Mouse (Mus musculus) lung, postnatal 0 days (tissue): ENCODE results near the gene Usmg5.

Source experiments
- CTCF ChIP-seq: IDR thresholded peaks from 2 replicates; pipeline ENCODE4 v1.5.1; 2016; ENCODE audit warnings: antibody characterized with exemption, mild to moderate bottlenecking
- EP300 ChIP-seq: IDR thresholded peaks from 2 replicates; pipeline ENCODE4 v1.6.1; 2016; ENCODE audit warnings: antibody characterized with exemption, mild to moderate bottlenecking, control low read depth

DNA sequence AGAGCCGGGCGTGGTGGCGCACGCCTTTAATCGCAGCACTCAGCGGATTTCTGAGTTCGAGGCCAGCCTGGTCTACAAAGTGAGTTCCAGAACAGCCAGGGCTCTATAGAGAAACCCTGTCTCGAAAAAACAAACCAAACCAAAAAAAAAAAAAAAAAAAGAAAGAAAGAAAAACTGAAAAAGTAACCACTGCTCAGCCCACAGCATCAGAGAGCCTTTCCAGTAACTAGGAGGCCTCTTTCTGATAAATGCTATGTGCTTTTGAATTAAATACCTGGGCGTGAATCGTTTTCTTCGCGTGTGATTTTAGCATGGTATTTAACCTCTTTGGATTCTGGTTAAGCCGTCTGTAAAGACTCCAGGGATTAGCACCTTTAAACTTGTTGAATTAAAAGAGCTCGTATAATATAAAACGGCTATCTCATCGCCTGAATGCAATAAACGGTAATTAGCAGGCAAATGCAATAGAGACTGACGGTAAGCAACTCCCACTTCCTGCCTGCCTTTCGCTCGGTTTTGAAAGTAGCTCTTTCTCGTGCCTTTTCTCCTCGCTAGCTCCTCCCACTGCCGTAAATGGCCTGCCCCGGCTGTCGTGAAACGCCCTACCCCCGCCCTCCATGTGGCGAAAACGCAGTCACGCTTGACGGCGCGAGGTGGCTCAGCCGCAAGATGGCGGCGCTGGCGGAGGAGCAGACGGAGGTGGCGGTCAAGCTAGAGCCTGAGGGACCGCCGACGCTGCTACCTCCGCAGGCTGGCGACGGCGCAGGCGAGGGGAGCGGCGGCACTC is 23.2 kb downstream of the Usmg5 start, which contains the start of gene Taf5:
- no peak for TF ChIP-seq EP300
- peak; percentile 45 for TF ChIP-seq CTCF
